Mouse (Mus musculus) macrophage (primary cell): ENCODE results near the gene Hoxc8. TPM values are rescaled to one million over a fixed set of nuclear protein-coding genes. Genes with fewer than 3 reads are reported as not detected.

ENCODE experiments used
- H3K27ac ChIP-seq: fragments of 350-480 bp; formaldehyde crosslinking; 2 replicates; pipeline ENCODE4 v1.9.0; 2021
- H3K36me3 ChIP-seq: fragments of 350-480 bp; formaldehyde crosslinking; 2 replicates; pipeline ENCODE4 v1.9.0; 2021; ENCODE audit errors: inconsistent target
- H3K4me3 ChIP-seq: fragments of 350-480 bp; formaldehyde crosslinking; 2 replicates; pipeline ENCODE4 v1.9.0; 2021; ENCODE audit errors: inconsistent target
- H3K79me2 ChIP-seq: fragments of 350-480 bp; formaldehyde crosslinking; 2 replicates; pipeline ENCODE4 v1.9.0; 2021; ENCODE audit errors: inconsistent target
- WGBS: methylation state at CpG from one replicate; pipeline ENCODE4 v1.1.7; 2026; ENCODE audit warnings: inconsistent platforms; ENCODE audit not compliant: missing documents; 5-methylcytosine and 5-hydroxymethylcytosine counted together
- polyA plus RNA-seq: library from polyadenylated mRNA; stranded (reverse); fragments of 250-400 nt; gene quantifications from 3 replicates; pipeline ENCODE4 v1.2.4, GENCODE M21; 2018; ENCODE audit warnings: inconsistent platforms

Gene Hoxc8
- polyA plus RNA-seq, 1 experiment from 2014 or later: not detected

GRCm38 (mm10) chr15:102959663-102960191, 30.7 kb upstream of the Hoxc8 start:
- 7% methylated on average over 13 of the region's 13 CpGs for WGBS

GRCm38 (mm10) chr15:102961728-102962127, 28.7 kb upstream of the Hoxc8 start:
- Histone ChIP-seq H3K79me2 (no peaks in the 10 kb centered on the region), H3K4me3 (no peak overlapping the region), H3K27ac (no peak overlapping the region), H3K36me3 (no peaks in the 10 kb centered on the region)
- WGBS: 8% methylated on average over 5 of the region's 6 CpGs

More at GRCm38 (mm10) chr15:102959663-102960191, 30.7 kb upstream of the Hoxc8 start:
- Histone ChIP-seq H3K79me2 (no peaks in the 10 kb centered on the region), H3K36me3 (no peaks in the 10 kb centered on the region), H3K27ac (no peak overlapping the region), H3K4me3 (no peak overlapping the region)

DNA sequence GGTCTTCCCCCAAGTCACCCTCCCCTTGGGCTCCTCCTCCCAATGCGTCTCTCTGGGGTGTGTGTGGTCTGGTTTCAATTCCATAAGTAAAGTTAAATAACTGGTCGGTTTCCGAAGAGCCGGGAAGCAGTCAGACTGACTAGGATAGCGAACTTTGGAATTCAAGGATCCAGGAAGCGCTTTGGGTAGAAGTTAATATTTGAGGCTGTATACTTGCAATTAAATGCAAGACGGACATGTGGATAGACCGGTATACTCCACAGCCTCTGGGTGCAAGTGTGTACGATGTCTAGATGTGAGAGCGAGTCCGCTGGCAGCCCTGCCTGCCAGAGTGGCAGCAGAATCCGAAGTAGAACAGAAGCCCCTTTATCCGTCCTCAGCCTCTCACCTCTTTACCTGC, 27.9 kb upstream of the Hoxc8 start:
- WGBS: 12% methylated on average over 13 of the region's 13 CpGs
- Histone ChIP-seq H3K4me3 (no peak overlapping the region), H3K36me3 (no peaks in the 10 kb centered on the region), H3K27ac (no peak overlapping the region), H3K79me2 (no peaks in the 10 kb centered on the region)

DNA sequence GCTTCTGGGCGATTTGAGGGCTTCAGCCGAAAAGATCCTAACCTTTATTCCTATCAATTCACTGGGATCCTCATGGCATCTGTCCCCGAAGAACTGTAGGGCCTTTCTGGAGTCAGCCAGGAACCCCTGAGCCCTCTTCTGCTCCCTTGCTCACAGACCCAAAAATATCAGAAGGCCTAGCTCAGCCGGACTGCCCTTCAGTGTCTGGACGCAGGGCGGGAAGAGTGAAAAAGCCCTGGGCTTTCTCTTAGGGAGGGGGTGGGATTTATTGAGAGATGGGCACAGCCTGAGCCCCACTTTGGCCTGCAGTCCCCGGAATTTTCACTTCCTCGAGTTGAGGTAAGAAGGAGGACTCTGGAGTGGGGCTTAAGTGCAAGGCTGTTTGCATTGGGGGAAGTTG, 27.1 kb upstream of the Hoxc8 start:
- H3K4me3 ChIP-seq: no peak overlapping the region
- 7% methylated on average over 8 of the region's 8 CpGs for WGBS
- no peaks in the 10 kb centered on the region for H3K79me2 ChIP-seq
- H3K36me3 ChIP-seq: no peaks in the 10 kb centered on the region
- H3K27ac ChIP-seq: no peak overlapping the region

GRCm38 (mm10) chr15:102963671-102964640, 26.5 kb upstream of the Hoxc8 start:
- H3K27ac ChIP-seq: no peak overlapping the region
- H3K4me3 ChIP-seq: no peak overlapping the region
- H3K79me2 ChIP-seq: no peaks in the 10 kb centered on the region
- no peaks in the 10 kb centered on the region for H3K36me3 ChIP-seq
- 3% methylated on average over 28 of the region's 28 CpGs for WGBS

- WGBS: 11% methylated on average over 26 of the region's 26 CpGs
- H3K4me3 ChIP-seq: no peak overlapping the region
- H3K79me2 ChIP-seq: no peaks in the 10 kb centered on the region
- no peaks in the 10 kb centered on the region for H3K36me3 ChIP-seq
- no peak overlapping the region for H3K27ac ChIP-seq
Measured at GRCm38 (mm10) chr15:102965003-102965891, 25.2 kb upstream of the Hoxc8 start.

- H3K79me2 ChIP-seq: no peaks in the 10 kb centered on the region
- no peaks in the 10 kb centered on the region for H3K36me3 ChIP-seq
- 6% methylated on average over 28 of the region's 30 CpGs for WGBS
- H3K4me3 ChIP-seq: no peak overlapping the region
- no peak overlapping the region for H3K27ac ChIP-seq
Measured at GRCm38 (mm10) chr15:102965892-102966775, 24.3 kb upstream of the Hoxc8 start.

DNA sequence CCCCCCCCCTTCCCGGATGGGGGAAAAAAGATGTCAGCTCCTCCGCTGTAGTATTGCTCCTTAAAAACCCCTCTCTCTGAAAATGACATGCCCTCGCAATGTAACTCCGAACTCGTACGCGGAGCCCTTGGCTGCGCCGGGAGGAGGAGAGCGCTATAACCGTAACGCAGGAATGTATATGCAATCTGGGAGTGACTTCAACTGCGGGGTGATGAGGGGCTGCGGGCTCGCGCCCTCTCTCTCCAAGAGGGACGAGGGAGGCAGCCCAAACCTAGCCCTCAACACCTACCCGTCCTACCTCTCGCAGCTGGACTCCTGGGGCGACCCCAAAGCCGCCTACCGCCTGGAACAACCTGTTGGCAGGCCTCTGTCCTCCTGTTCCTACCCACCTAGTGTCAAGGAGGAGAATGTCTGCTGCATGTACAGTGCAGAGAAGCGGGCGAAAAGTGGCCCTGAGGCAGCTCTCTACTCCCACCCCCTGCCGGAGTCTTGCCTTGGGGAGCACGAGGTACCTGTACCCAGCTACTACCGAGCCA, 23.6 kb upstream of the Hoxc8 start, which contains the start of gene Hoxc10:
TSS of gene Hoxc10 (plus strand) at position 21 of the 536 bp plus-strand sequence.
- Histone ChIP-seq H3K27ac (no peak within 1 kb of the TSS), H3K79me2 (no peaks in the 10 kb centered on the region), H3K4me3 (no peak within 1 kb of the TSS), H3K36me3 (no peaks in the 10 kb centered on the region)
- 10% methylated on average over 26 of the region's 27 CpGs for WGBS

DNA sequence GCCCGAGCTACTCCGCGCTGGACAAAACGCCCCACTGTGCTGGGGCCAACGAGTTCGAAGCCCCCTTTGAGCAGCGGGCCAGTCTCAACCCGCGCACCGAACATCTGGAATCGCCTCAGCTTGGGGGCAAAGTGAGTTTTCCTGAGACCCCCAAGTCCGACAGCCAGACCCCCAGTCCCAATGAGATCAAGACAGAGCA, 23.2 kb upstream of the Hoxc8 start, which contains the start of gene Hoxc5:
TSS of gene Hoxc5 (plus strand) at position 132 of the 199 bp plus-strand sequence.
- 4% methylated on average over 12 of the region's 12 CpGs for WGBS
- Histone ChIP-seq H3K27ac (no peak within 1 kb of the TSS), H3K79me2 (no peaks in the 10 kb centered on the region), H3K36me3 (no peaks in the 10 kb centered on the region), H3K4me3 (no peak within 1 kb of the TSS)

DNA sequence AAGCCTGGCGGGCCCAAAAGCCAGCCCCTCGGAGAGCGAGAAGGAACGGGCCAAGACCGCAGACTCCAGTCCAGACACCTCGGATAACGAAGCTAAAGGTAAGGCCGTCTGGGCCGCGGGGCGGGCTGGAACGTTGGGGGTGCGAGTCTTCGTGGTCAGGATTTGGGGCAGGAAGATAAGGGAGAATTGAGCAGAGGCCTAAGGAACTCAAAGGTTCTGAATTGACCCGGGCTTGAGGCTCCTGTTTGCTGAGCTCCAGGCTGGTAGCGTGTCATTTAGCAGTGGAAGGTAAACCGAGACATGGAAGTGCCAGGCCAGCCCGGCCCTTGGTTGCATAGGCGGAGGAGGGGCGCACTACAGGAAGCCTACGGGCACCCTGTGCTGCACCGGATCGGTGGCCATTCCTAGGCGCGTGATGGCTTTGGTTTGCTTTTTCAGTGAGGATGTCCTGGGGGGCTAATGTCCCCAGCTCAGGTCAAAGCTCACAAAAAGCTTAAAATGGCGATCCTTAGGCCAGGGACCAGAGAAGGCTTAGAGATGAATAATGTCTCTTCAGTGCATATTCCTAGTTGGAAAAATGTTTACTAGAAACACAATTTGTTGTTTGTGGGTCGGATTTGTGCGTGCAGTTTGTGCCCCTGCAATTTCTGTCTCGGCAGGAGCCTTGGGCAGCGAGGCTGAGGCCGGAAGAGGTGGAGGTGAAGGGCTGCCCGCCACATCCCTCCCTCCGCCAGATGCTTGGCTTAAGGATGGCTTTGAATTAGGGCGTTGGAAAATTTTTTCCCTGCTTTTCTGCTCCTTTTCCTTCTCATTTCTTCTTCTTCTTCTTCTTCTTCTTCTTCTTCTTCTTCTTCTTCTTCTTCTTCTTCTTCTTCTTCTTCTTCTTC, 22.7 kb upstream of the Hoxc8 start:
- Histone ChIP-seq H3K27ac (no peak overlapping the region), H3K36me3 (no peaks in the 10 kb centered on the region), H3K79me2 (no peaks in the 10 kb centered on the region), H3K4me3 (no peak overlapping the region)
- 10% methylated on average over 34 of the region's 34 CpGs for WGBS

- Histone ChIP-seq H3K4me3 (no peak overlapping the region), H3K79me2 (no peaks in the 10 kb centered on the region), H3K27ac (no peak overlapping the region), H3K36me3 (no peaks in the 10 kb centered on the region)
- WGBS: 56% methylated on average over 1 of the region's 1 CpGs
Measured at GRCm38 (mm10) chr15:102969296-102969695, 21.1 kb upstream of the Hoxc8 start.

GRCm38 (mm10) chr15:102970740-102971139, 19.7 kb upstream of the Hoxc8 start:
- 4% methylated on average over 11 of the region's 12 CpGs for WGBS
- Histone ChIP-seq H3K27ac (no peak overlapping the region), H3K4me3 (no peak overlapping the region), H3K36me3 (no peaks in the 10 kb centered on the region), H3K79me2 (no peaks in the 10 kb centered on the region)

DNA sequence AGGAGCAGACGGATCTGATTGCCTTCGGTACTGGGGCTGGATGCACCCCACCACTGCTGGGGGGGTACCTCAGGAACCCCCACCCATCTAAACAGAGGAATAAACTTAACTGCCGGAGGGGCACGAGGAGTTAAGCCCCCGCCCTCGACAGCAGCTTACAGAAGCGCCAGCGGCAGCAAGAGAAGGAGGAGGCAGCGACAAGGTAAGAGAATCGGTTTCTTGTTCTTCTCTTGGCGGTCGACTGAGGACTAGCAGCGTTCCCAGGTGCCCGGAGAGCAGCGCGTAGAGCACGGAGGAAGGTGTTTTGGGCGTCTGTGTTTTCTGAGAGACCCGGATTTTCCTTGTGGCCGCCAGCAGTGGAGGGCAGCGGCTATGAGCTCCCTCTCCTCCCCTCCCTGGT, 18.2 kb upstream of the Hoxc8 start:
- Histone ChIP-seq H3K36me3 (no peaks in the 10 kb centered on the region), H3K4me3 (no peak overlapping the region), H3K79me2 (no peaks in the 10 kb centered on the region), H3K27ac (no peak overlapping the region)
- WGBS: 3% methylated on average over 20 of the region's 21 CpGs
